Mouse (Mus musculus) stomach, postnatal 0 days (tissue): ENCODE measurements around the gene Stum.

Experiments
- CTCF ChIP-seq: IDR thresholded peaks from 2 replicates; pipeline ENCODE4 v1.5.1; 2016; ENCODE audit warnings: antibody characterized with exemption, low read depth, mild to moderate bottlenecking, moderate library complexity
- EP300 ChIP-seq: optimal IDR thresholded peaks from 2 replicates; pipeline ENCODE3; 2016; ENCODE audit warnings: antibody characterized with exemption

DNA sequence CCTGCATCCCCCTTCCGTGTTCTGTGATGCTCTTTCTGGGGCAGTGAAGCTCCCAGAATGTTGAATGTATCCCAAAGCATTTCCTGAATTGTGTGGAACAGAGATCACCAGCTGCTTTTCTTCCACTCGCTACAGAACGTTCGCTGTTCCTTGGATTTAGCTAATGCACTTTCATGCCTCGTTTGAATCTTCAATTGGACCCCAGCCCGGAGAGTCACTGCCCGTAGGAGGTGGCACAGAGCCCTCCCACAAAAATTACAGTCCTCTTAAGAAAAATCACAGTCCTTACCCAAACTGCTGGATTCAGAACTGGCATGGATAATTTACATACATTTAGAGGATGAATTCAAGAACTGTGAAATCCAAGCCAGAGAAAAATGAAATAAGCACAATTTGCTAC lies 36.9 kb upstream of the Stum start:
- TF ChIP-seq CTCF (no peak), EP300 (no peak)
